Mouse (Mus musculus): Measurements from ENCODE around the gene Ripor2.

Gene Ripor2

GRCm38 (mm10) chr13:24581833-24582232, at the start of gene Ripor2:
TSS of gene Ripor2 (plus strand) at chr13:24582189.
- no peak for DNase-seq

GRCm38 (mm10) chr13:24536531-24537167, 45.3 kb upstream of the Ripor2 start:
- DNase-seq, result no peak

- DNase-seq, result no peak
Measured at GRCm38 (mm10) chr13:24538012-24538411, 44.0 kb upstream of the Ripor2 start.

GRCm38 (mm10) chr13:24538941-24539340, 43.0 kb upstream of the Ripor2 start:
- peak; percentile 28 for DNase-seq

GRCm38 (mm10) chr13:24545677-24546076, 36.3 kb upstream of the Ripor2 start:
- no peak for DNase-seq

GRCm38 (mm10) chr13:24546801-24547459, 35.1 kb upstream of the Ripor2 start:
- no peak for DNase-seq

GRCm38 (mm10) chr13:24548911-24549310, 33.1 kb upstream of the Ripor2 start:
- peak; percentile 30 for DNase-seq

GRCm38 (mm10) chr13:24551100-24551931, 30.7 kb upstream of the Ripor2 start:
- DNase-seq, result no peak

GRCm38 (mm10) chr13:24552039-24552438, 29.9 kb upstream of the Ripor2 start:
- no peak for DNase-seq

GRCm38 (mm10) chr13:24561391-24561790, 20.6 kb upstream of the Ripor2 start:
- no peak for DNase-seq

- no peak for DNase-seq
Measured at GRCm38 (mm10) chr13:24564706-24565105, 17.3 kb upstream of the Ripor2 start.

- DNase-seq, result peak; percentile 45
Measured at GRCm38 (mm10) chr13:24565230-24565949, 16.6 kb upstream of the Ripor2 start.

- DNase-seq, result peak; percentile 80
Measured at GRCm38 (mm10) chr13:24565950-24566320, 16.1 kb upstream of the Ripor2 start.

GRCm38 (mm10) chr13:24567176-24567811, 14.7 kb upstream of the Ripor2 start:
- peak; percentile 67 for DNase-seq

- DNase-seq, result no peak
Measured at GRCm38 (mm10) chr13:24569066-24569465, 12.9 kb upstream of the Ripor2 start.

GRCm38 (mm10) chr13:24570716-24571115, 11.3 kb upstream of the Ripor2 start:
- no peak for DNase-seq

- DNase-seq, result no peak
Measured at GRCm38 (mm10) chr13:24571906-24572305, 10.1 kb upstream of the Ripor2 start.

- DNase-seq, result no peak
Measured at GRCm38 (mm10) chr13:24575126-24575525, 6.9 kb upstream of the Ripor2 start.

- no peak for DNase-seq
Measured at GRCm38 (mm10) chr13:24576338-24577119, 5.5 kb upstream of the Ripor2 start.

- DNase-seq, result no peak
Measured at GRCm38 (mm10) chr13:24578317-24578716, 3.7 kb upstream of the Ripor2 start.

GRCm38 (mm10) chr13:24580759-24581158, 1.2 kb upstream of the Ripor2 start:
- DNase-seq, result no peak

GRCm38 (mm10) chr13:24584403-24584802, 2.4 kb downstream of the Ripor2 start:
- DNase-seq, result no peak

All from lung, postnatal 36 days (tissue).